Mouse (Mus musculus) layer of hippocampus, adult 9-11 months (tissue): ENCODE data around the gene Frmd4a.
"Not testable (repeated sequence)": the region's sequence is repeated elsewhere in the genome, so short reads cannot be mapped to it uniquely, and the experiment has no call there.

ENCODE experiments used
- DNase-seq: peaks from one replicate; pipeline ENCODE4 v3.0.0; 2022

The Frmd4a gene

DNA sequence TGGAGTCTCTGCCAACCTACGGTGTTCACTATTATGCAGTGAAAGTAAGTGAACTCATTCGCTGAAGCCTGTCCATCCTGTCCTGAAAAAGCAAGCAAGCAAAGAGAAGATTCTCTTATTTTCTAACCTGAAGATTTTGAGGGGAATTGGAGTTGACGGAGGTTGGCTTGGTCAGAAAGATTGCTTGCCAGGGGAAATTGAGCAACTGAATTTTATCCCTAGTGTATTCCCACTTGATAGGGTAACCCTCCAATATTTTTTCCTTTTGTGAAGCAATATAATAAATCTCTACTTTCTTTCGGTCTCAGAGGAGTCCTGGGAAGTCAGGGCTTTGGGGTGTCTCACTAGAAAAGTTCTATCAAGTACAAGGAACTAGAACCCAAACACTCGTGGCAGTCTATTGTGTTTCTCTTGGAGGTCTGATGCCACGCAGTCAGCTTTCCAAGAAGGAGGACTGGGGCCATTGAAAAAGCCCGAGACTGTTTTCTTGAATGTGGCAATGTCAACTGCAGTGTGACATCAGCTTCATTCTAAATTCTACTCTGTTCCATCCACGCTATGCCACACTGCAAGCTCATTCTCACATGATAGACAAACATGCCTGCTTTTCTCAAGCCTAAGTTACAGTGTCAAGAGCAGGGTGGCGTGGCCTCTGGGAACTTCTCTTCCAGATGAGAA, 517.8 kb downstream of the Frmd4a start:
- no peak for DNase-seq

DNA sequence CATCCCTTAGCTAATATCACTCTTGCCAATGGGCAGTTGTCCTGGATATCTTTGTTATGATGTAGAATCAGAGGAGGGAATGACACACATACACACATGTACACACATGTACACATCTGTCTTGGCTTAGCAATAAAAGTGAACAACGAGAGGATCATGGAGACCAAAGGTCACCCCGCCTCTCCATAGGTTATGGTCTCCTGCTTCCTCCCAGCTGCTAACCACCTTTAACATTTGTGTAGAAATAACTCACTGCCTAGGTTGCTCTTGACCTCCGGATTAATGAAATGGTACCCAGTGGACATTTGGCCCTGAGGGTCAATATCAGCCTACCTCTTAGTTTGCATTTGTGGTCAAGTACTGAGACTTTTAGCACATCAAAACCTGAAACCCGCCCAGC, 523.8 kb downstream of the Frmd4a start:
- DNase-seq = no peak

DNA sequence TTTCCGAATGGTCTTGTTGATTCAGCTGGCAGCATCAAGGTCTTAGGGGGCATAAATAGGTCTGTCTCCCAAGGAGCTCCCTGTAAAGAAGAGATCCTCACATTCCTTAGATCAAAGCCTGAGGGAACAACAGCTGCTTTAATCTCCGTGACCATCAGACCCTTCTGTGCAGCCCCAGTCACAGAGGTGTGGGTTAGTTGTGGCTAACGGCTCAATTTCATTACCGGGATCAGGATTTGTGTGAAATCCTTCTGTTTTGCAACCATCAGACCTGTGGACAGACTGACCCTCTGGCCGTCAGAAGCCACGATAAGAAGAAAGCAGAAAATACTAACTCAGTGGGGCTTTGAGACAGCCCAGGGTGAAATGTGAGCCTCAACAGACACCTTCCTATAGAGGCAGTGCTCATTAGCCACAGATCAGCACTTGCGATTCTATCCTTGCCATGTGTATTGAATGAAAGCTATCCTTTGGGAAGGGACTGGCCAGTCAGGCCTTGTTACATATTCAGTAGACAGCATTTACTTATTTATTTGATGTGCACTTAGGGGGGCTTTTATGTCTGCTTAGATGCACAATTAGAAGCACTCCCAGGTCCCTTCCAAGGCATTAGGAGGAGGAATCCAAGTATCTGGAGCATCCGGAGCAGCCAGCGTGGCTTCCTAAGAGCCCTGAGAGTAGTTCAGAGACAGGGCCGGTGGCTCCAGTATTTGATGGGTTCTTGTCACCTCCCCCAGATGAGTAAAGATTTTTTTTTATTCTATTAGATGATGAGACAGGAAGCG, 524.5 kb downstream of the Frmd4a start:
- no peak for DNase-seq

DNA sequence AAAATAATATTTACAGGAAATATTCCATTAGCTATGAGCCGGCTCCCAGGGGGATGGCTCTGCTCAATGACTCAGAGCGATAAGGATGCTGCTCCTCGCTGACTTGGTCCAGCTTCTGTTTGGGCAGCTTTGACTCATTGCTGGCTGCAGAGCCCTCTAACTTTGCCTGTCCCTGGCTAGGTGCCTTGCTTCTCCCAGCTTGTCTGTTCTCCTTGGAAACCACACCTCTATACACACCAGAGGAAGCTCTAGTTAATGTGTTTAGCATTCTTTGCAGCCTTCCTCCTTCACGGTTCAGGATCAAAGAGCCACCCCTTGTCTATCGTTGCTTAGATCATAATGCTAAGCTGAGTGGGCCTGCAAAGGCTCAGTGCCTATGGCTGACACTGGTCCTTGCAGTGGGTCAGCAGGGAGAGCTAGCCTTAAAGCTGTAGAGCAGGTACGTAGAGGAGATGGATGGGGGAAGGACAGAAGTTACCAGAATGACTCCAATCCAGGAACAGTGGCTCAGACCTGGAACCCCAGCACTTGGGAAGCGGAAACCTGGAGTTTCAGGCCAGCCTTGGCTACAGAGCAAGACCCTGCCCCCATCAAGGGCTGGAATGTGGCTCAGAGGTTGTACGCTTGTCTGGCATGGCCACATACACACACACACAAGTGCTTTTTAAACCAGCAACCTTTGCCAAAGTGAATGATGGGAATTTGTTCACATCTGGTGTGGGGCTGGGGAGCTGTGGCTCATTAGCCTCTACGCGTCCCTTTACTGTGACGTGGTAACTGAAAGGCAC, 525.3 kb downstream of the Frmd4a start:
- DNase-seq = no peak

DNA sequence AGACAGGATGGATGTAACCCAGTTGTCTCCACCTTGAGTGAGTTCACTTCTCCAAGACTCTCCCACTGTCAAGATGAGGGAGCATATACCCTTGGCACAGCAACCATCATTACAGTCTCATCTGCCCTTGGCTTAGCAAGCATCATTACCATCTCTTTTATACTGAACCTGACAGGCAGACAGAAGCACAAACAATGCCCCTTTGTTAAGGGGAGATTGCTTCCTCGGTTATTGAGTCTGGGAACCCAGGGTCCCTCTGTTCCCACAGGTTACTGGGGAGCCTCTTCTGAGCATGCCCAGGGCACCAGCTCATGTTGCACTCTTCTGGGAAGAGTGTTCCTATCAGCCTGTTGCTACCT, 525.9 kb downstream of the Frmd4a start:
- no peak for DNase-seq

DNA sequence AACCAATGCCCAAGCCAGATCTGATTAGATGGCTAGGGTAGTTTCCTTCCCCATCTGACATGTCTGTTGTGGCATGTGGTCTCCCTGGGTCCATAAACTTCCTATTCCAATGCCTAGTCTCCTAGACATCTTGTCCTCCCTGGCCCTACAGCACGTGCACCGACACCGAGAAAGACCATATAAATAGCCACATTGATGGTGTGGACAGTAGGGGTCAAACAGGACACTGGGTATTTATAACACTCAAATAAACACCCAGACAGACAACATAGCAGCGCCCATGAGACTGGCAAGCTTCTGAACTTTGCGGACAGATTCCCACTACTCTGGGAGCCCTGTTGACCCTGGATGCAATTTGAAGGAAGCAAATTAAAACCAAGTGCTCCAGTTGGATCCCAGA, 526.8 kb downstream of the Frmd4a start:
- no peak for DNase-seq

DNA sequence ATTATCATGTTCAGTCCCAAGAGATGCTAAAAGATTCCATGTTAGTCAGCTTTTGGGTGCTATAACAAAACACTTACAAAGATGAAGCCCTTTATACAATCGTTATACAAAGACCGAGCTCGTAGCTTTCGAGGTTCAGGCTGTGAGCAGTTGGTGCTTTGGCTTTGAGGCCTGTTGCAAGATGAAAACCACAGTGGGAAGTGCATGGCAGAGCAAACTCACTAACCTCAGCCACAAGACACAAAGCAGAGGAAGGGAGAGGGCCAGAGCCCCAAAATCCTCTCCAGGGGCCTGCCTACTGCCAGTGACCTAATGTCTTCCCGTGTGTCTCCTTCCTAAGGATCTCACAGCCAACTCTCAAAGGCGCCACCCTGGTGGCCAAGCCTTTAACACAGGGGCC, 527.7 kb downstream of the Frmd4a start:
- DNase-seq = no peak

DNA sequence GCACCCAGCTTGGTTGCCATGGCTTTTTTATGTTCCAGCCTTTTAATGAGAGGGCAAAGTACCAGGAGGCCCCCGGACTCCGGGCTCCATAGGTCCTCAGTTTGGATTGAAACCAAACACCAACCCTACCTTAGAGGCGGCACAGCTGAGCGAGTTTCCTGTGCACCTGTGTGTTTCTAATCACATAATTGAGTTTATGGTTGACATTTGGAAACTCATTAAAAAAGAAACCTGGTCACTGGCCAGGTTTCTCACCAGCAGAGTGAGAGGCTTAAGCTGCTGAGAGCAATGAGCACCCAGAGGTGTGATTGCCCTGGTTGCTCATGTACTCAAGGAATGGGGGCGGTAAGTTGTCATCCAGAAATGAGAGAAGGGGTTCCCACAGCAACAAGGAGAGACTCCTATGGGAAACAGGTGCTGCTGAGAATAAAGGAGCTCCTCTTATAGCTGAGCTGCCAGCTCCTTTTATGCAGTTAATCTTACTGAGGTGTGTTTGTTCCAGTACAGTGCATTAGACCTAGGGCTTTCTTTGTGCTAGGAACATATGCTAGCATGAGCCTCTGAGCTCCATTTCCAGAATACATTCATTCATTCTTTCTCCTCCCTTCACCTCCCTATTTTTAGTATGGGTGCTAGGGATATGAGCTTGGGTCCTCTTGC, 529.6 kb downstream of the Frmd4a start:
- DNase-seq = no peak

DNA sequence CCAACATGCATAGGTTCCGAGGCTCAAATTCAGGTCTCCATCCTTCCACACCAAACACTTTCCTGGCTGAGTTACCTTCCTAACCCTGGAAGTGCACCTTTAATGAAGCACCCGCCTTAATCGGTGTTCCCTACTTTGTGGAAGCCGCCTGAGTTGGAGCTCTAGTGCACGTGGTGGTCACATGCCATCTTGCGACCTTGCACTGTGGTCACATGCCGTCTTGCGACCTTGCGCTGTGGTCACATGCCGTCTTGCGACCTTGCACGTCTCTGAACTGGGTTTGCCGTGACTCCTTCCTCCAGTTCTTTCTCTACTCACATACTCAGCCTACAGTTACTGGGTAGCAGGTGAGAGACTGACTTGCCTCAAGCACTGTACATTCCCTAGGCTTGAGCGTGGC, 531.8 kb downstream of the Frmd4a start:
- no peak for DNase-seq

DNA sequence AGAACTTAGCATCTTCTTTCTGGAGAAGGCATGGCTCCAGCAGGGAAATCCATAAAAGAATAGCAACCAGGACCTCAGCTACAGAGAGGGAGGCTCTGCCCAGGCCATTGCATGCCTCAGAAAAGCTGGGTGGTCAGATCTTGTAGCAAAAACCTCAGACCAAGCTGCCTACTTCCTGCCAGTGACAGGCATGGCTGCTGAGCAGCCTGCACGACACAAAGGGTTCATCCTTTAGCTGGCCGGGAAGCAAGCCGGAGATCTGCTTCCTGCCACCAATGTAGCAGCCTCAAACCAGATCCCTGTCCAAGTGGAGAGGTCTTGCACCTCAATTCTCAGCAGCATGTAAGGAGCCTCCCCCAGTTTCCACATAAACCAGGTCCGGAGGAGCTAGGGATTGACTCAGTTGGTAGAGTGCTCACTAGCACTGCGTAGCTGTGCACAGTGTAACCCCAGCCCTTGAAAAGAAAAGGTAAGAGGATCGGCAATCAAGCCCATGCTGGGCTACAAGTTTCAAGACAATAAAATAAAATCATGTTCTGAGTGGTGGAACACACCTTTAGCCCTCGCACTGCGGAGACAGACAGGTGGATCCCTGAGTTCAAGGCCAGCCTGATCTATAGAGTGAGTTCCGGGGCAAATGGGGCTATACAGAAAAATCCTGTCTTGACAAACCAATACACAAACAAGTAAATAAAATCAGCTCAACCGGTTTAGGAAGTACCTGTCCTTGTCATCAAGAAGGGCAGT, 532.7 kb downstream of the Frmd4a start:
- no peak for DNase-seq

DNA sequence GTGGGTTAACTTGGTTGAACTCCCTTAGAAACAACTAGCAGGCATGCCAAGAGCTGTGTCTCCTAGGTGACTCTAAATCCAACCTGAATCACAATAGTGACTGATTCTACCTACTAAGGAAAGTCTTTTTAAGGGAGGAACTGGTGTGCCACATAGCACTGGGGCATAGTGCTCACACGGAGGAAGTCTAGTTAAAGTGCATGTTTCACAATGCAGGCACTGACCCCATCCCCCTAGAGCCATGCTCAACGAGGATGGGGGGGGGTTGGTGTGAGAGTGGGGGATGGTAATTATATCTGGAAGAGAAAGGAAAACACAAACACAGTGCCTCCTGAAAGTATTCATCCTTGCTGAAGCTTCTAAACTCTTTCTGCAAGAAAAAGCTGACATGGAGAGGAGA, 533.9 kb downstream of the Frmd4a start:
- DNase-seq = no peak

DNA sequence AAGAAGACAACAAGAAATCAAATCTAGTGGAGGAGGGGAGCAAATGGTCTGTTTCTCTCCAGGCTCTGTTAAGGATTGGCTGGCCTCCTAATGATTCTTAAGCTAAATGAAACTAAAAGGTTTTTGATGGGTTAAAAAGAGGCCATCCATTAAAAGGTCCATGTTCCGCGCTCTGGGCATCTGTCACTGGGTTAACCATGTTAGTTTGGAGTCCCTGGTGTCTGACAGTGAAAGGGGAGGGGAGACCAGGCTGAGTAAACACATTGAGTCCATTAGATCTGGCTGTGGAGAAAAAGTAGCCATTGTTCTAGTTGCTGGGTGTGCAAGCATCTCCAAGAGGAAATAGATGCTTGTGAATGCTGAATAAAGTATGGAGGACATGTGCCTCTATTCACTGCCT, 534.3 kb downstream of the Frmd4a start:
- DNase-seq = no peak

DNA sequence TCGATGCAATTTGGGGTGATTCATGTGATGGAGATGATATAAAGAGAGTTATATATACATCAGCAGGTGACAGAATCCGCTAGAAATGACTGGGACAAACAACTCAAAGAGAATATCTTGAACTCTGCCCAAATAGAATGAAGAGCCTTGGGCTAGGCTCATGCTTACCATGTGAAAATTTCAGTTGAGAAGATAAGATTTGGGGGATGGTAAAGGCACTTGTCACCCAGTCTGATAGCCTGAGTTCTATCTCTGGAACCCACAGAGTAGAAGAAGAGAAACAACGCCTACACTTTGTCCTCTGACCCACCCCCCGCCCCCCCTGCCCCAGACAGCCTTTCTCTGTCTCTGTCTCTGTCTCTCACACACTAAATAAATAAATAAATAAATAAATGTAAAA, 535.0 kb downstream of the Frmd4a start:
- DNase-seq = no peak

DNA sequence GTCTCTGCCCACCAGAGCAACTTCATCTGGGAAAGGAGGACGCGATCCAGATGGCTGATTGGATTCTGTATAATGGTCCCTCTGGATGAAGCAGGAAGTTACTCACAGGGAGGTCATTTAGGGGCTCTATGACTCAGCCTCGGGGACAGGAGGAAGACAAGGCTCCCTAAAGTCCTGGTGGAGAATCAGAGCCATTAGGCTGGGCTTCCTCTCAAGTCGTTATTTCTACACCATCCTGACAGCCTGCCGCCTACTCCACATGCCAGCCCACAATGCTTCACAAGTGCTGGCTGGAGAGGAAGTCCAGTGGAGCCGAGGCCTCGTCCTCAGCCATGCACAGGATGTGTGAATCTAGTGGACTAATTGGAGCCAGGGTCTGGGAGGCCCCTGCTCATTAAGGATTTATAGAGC, 537.7 kb downstream of the Frmd4a start:
- DNase-seq = peak; percentile 69

DNA sequence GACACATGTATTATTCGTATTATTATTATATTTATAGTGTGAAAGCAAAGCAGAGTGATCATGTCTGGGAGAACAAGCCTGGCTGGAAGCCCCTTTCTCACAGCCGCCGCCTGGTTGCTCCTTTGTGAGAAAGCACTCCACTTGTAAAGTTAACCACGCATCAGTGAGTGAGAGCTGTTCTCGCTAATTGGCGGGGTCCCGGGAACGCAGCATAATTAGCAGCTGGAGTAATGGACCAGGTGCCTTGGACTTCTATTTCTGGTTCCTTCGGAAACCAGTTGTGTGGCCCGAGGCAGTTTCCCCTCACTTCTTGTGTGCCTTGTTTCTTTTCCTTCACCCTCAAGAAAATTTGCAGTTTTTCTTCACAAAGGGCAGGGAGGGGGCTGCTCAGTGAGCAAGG, 538.7 kb downstream of the Frmd4a start:
- no peak for DNase-seq

DNA sequence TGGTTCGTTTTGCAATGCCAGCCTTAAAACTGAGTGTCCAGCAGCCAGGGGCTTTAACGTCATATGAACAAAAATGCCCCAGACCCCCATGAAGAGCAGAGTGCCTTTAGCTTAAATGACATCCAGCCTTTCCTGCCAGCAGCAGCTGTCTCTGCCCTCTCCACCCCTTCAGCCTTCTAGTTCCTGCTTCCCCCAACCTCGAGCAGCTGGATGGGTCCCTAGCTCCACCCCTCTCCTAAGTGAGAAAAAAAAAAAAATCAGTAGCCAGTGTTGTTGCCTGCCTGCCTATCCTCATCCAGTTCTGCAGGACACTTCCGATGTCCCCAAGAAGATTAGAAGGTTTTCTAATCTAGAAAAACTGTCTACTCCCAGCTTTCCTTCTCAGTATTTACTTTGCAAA, 539.5 kb downstream of the Frmd4a start:
- DNase-seq = no peak

DNA sequence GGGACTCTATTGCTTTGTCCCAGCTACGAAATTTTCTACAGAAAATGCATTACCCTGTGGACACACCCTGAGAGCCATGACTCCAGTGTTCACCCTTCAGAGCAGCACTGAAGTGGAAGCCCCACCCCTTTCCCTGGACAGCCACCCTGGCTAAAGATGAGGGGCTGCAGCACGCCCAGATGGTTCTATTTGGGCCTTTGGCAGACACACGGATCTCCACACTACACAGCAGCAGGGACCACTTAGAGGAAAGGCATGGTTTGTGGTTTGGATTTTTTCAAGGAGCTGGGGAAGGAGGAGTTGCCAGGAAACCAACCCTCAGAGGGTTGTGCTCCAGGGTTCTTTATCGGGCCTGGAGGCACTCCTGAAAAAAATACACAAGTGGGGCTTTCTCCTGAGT, 539.9 kb downstream of the Frmd4a start:
- DNase-seq = no peak

DNA sequence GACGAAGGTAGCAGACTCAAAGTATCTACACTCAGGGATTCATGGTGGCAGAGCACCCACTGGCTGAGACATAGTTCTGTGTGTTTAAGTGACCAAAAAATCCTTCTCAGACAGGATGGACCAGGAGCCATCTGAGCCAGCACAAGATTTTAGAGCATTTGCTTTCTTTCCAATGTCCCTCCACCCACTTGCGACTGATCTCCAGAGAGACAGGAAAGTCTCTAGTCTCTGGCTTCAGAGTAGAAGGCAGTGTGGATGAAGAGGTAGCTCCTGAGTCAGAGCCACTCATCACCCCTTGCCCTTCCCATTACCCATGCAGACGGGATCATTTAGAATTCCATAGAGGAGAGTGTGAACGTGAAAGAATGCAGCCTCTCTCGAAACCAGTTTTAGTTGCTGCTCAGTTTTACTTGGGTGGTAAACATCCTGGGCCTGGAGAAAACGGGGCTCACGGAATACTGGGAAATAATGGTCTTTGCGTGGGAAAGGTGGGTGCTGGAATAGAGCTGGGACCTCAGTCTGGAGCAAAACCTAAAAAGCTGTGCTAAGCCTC, 541.2 kb downstream of the Frmd4a start:
- no peak for DNase-seq

DNA sequence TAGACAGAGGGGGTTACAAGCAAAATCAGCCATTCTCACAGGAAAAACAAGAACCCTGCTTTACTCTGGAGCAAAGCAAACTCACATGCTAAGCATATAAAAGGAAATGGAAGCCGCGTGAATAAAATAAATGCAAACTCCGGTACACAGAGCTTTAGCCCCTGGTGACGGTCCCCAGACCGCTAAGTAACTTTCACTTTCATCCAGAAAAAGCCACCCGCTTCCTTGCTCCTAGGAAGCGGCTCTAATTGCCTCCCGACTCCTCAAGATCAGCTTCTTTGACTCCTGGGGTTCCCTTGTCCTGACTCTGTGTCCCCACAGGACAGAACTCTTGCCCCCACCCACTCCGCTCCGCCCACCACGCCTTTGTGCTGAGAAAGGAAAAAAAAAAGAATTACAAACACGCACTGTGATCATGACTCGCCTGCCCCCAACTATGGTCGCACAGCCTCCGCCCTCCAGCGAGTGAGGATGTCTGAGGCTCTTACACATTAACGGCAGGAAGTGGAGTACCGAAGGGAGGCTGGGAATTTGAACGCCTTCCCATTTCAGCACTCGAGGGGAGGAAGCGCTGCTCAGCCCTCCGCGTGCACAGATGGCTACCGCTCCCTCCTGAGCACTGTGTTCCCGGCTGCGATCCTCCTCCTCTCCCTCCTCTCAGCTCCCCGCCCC, 541.8 kb downstream of the Frmd4a start:
- peak; percentile 91 for DNase-seq

DNA sequence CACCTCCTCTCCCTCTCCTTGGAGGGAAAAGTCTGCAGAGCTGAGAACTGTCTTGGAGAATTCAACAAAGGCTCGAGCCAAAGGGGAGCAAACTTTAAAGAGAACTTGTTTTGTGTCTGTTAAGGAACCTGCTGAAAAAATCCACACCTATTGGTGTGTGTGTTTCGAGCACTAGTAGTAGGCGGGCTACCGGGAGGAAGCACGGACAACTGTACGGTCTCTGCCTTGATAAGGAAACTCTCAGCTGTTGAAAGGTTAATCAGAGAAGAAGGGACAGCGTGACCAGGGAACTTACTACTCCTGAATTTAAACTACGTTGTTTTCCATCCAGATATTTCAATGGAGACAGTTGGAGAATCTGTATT, 542.3 kb downstream of the Frmd4a start:
- no peak for DNase-seq

DNA sequence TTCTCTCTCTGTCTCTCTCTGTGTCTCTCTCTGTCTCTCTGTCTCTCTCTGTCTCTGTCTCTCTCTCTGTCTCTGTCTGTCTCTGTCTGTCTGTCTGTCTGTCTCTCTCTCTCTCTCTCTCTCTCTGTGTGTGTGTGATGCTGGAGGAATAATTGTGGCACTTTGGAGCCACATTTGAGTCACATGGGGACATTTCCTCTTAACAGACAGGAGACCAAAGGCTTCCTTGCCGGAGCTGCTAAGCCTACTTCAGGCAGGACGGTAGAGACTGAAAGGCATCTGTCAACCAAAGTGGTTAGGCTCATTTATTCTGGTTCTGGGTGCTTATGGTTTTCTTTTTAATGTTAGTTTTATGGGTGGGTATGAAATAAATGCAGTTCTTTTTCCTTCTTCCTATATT, 543.0 kb downstream of the Frmd4a start:
- DNase-seq = not testable (repeated sequence)

DNA sequence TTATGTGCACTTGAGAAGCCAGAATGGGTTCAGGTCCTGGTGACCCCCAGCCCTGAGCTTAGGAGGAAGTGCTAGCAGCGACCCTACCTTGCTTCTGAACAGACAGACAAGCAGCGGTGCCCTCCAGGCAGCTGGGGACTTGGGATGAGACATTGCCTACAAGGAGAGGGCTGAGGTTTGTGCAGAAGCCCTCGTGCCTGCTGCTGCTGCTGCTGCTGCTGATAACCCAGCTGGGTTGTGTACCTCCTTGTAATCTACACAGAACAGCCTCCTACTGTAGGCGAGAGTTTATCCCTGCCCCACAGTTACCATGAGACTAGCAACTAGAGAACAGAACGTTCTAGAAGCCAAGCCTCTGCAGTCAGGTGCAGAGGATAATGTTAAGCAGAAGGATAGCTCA, 543.7 kb downstream of the Frmd4a start:
- no peak for DNase-seq
